Mouse (Mus musculus) 3T3-L1 (cell line): Measurements from ENCODE around the gene Asic2.

Experiments used
- DNase-seq: peaks from one replicate; pipeline ENCODE4 v3.0.0-alpha.2; 2015; ENCODE audit warnings: low read depth, low spot score

The Asic2 gene

DNA sequence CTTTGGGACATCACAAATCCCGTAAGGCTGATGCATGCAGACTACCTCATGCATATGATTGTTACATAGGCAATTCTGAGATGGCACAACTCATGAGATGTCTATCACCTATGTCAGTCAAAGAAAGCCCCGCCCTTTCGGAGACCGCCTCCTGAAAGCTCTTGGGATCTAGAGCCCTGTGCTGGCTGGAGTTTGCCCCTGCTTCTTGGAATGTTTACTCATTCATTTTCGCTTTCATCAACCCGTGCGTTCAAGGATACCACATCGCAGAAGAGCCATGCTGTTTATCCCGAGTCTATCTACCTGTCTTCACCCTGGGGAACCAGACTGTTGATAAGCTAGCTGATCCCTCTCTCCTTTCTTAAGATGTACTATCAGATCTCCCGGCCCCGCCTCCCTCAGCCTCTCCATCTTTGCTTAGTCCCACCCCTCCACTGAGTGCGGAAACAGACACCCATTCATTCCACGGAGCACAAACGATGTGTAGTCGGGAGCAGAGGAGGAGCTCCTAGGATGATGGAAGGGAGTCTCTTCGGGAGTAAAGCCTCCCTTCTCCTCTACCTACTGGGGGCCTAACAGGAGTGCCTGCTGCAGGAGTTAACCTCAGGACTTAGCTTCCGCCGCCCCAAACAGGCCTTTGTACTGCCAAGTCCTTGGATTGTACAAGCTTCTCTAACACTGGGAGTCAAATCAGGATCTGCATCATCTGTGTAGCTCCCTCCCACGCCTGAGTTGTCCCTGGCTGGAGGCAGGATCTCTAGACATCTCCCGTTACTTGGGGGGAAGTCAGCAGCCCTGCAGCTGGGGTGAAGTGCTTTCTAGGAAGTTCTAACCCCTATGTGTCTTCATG lies 356.1 kb downstream of the Asic2 start:
- peak; percentile 5 for DNase-seq

DNA sequence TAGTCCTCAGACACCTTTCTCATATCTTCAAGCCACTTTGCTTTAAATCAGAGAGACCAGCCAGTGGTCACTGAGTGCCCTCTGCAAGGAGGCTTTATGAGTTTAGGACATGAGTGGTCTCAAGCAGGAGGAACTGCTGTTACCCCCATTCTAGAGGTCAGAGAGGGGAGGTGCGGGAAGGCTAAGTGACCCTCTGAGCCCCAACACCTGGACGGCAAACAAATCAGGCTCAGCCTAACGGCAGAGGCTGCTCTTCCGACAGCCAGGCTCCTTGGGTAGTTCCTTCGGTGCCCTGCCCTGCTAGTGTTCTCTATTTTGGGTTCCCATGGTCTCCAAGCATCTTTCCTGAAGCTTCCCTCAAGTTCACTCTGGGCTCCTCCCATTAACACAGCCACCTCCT lies 357.8 kb downstream of the Asic2 start:
- DNase-seq, result no peak

DNA sequence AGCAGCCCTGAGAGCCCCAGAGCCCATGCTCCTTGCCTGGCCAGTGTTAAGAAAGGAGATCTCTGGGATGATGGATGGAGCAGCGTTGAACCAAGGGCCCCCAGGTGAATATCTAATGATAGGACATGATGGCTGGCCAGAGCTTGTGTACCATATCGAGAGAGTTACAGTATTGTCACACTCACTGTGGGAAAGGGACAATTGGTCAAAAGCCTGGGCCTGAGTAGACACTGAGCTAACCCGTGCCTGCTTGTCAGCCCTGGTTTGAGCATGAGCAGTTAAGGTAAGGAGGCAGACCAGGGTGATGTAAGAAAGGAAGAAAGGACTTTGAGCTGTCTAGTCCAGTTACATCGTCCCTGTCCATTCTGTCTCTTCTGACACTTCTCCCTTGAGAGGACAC lies 365.3 kb downstream of the Asic2 start:
- DNase-seq, result no peak

DNA sequence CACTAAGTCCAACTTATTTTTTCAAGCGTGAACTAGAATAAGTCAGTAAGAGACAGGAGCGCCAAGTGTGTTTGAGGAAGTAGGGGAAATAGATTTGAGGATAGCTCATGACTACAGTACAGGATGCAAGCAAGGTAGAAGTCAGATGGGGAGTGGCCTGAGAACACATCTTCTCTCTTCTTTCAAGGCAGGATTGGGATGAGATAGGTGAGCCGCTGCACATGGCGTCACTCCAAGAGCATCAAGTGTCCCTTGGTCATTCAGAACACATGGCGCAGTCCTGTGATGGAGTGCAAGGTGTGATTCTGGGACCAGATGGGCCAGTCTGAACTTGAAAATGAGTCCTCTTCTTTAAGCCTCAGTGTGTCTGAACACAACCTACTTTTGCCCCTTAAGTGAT lies 366.5 kb downstream of the Asic2 start:
- no peak for DNase-seq

DNA sequence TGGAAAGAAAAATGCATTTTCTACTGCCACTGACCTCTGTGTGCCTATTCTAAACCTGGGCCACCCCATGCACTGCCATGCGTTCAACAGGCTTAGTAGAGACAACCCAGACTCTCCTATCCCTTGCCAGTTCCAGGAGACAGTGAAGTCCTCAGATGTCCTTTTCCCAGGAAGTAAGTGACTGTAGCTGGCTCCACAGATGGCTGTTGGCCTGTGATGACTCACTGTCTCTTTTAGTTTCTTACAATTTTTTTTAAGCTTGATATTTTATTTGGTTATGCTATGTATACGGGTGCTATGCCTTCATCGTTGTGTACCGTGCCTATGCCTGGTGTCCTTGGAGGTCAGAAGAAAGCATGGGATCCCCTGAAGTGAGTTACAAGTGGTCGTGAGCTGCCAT lies 370.7 kb downstream of the Asic2 start:
- DNase-seq, result no peak

DNA sequence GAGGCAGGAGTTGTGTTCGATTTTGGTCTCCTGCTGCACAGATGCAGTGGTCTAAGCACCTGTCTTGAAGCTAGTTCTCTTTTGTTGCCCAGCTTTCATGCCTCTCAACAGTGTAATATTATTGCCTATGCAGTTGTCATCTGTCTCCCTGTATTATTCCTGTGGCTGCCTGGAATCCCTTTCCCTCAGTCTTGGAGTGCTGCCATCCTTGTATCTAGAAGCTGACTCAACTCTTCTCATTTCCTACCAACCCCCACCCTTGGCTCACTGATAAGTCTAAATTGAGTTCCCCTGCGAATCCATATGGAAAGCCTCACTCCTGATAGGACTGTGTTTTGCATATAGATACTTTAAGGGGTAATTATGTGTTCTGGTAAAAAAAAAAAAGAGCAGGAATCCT lies 373.0 kb downstream of the Asic2 start:
- DNase-seq, result peak; percentile 34

DNA sequence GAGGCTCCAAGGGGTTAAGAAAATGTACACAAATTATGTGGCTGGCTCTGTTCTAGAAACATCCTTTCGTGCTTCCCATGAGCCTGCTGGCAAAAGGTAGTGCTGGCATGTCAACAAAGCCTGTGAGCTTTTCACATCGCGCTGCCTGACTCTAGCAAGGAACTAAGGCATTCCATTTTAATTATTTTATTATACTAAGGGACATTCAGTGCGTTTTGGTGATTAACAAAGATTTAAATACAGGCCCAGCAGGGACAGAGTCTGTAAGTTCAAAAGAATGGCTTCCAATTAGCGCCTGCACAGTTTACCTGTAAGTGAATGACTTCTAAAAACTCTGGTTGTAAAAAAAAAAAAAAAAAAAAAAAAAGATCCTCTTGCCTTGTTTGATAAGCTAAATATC lies 375.5 kb downstream of the Asic2 start:
- no peak for DNase-seq

DNA sequence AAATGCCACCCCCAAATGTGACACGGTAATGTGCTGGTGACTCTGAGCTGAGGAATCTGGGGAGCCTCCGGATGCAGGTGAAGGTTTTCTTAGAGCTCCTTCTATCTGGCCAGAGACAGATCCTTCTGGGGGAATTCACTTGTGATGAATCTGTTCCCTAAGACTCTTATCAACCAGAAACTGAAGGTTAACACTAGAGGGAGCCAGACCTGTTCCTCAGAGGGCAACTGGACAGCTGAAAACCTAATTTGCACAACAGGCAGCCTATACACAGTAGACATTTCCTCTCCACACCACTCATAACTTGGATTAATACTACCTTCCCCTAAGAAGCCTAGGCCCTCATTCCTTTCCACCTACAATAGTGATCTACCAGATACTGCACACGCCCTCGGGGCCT lies 377.3 kb downstream of the Asic2 start:
- peak; percentile 36 for DNase-seq

DNA sequence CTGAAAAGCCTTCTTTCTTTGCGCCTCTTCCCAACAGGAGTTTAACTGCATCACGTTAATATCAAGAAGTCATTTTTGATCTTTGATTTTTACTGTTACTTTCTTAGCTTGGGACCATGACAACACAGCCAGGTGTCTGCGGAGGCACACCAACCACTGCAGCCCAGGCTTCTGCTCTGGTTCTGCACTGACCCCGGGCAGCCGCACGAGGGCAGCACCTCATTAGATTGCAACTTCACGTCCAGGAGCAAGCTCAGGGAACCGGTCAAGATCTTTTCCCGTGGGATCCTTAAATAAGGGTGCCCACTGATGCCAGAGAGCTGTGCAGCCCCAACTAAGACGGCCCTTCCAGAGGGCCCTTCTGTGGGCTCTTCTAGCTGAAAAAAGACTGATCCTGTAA lies 379.6 kb downstream of the Asic2 start:
- DNase-seq, result peak; percentile 39

DNA sequence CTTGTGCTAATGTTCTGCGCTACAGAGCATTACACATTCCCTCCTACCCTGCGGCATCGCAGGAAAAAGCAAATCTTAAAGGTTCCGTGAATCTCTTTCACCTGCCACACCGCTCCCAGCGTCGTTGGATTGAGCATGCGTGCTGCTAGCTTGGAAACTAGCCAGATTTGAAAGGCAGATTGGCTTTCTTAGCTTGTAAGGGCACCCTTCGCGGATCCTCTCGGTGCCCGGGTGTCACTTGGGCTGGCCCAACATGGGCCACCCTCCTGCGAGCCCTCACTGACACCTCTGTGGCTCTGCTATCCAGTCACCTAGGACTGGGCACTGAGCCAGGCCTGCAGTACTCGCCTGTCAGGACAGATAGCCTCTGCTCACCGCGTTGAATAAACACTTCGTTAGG lies 380.3 kb downstream of the Asic2 start:
- no peak for DNase-seq

DNA sequence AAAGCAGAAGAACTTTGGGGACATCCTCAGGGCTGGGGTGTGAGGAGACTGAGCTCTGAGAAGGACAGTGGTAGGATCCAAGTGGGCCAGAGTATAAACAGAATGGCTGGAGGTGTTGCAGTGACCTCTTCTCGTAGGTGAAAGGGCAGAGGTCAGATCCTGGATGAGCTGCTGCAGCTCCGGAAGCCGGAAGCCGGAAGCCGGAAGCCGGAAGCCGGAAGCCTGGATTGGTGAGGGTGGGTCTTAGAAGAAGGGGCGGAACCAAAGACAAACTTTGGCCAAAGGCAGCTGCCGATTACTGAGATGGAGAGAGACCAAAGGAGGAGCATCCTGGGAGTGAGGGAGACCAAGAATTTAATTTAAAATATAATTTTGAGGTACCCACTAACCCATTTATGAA lies 381.1 kb downstream of the Asic2 start:
- DNase-seq, result no peak

DNA sequence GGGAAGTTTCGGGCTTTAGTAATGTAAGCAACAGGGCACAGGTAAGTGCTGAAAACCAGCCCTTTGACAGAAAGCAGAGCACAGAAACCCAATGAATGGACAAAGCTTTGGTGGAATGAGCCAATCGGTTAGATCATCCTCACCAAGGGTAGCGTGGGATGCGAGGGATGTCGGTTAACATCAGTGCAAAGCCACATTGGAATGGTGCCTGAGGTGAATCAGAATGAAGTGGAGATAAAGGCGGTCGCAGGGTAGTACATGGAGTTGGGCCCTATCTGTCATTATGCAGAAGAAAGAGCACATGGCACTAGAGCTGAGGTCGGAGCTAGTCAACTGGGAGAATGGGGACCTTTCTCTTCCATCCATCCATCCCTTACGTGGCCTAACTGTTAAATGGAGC lies 383.8 kb downstream of the Asic2 start:
- DNase-seq, result no peak

DNA sequence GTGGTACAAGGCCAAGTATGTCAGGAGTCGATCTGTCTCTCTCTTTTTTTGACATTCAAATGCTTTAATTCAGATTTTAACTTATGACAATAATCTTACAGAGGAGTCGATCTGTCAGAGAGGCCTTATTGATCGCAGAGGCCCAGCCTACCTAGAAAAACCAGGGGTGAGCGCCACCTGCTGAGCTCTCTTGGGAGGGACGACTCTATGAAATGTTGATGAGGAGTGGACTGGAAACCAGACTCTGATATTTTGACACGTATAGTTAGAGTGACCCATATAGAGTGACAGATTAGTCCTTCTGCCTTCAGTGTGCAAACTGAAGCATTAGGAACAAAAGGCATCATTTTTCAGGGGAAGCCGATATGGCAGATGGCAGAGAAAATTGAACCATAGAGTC lies 385.1 kb downstream of the Asic2 start:
- DNase-seq, result no peak

DNA sequence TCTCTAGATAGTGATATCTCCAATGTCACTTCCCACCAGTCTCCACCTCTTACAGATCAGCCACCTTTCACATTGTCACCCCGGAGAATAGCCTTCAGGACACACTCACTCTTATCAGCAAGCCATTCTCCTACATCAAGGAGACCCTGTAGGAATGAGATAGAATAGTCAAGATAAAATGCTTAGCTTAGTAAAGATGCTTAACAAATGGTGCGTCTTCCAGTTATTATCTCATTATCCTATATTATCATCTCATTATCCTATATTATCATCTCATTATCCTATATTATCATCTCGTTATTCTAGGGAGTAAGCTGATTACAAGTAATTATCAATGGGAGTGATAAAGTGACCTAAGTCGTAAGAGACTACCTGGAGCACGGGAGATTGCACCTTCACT lies 386.1 kb downstream of the Asic2 start:
- DNase-seq, result no peak

DNA sequence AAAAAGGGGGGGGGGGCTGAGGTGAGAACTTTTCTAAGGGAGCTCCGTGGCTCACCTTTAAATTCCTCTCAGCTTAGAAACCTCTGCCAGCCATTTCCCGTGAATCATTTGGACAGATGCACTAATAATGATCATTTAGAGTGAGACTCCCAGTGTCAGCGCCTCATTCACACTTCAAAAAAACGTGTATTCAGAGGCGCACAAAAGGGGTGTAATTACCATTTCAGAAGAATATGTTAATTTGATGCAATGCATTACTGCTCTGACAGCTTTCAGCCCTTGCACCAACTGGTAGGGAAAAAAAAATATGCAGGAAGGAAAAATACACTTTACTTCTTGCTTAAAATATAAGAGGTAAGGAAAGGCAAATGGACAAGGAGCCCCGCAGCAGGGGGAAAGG lies 388.5 kb downstream of the Asic2 start:
- DNase-seq, result no peak

DNA sequence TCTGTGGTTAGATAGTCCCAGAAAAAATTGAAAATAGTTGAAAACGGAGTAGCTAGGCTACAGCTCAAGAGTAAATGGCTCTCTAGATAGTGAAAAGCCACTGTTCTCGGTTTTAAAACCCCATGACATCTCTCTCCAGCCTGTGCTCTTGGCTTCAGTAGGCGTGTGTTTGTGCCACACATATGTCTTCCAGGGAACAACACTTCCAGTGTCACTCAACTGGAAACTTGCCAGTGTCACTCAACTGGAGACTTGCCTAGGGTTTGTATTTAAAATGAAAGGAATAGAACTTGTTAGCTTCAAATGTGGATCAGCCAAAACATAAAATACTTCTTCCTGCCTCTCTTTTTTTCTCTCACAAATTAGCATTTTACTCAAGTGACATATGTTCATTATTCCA lies 397.9 kb downstream of the Asic2 start:
- DNase-seq, result no peak

DNA sequence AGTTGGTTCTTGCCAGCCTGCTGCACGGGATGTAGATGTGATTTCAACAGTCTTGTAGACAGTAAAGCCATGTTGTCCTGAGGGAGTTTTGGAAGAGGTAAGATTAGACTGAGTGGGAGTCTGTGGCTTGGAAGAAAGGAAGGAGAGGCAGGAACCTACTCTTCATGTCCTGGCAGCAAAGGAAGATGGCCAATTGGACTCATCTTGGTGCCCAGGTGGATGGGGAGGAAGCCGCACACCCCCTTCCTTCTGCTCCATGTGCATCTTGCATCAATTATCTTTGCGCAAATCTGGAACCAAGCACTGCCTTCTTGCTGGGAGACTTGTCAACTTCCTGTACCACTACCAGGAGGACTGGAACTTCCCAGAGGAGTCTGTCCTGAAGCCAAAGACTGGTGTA lies 403.4 kb downstream of the Asic2 start:
- no peak for DNase-seq

DNA sequence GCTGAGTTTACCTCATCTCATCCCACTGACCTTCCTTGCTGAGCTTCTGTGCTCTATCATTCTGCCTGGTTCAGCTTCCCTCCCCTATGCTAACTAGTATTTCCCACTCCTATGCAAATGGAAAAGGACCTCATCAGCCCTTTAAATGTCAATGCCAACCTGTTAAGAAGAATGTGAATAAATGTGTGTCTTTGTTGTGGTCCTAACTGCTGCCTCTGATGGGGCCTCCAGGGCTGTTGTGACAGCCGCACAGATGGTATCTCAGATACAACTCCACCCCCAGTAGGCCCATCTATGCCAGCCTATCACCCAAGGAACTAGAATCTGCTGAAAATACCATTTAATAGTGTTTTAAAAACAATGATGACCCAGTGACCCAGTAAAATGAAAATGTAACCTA lies 407.9 kb downstream of the Asic2 start:
- DNase-seq, result no peak

DNA sequence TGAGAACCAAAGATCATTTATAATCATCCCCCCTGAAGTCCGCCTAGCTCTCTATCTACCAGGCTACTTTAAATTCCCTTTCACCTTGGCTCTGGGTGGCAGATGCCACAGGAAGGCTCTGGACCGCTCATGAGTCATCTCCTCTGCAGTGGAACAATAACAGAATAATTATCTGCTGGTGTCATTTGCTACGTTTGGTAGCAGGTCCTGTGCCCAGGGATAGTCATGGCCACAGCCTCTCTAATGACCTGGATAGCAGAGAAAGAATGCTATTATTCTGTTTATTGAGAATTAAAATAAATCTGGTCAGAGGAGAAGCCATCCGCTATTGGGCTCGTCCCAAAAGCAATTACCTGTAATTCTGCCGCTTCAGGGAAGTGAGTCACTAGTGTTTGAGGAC lies 425.1 kb downstream of the Asic2 start:
- DNase-seq, result no peak

DNA sequence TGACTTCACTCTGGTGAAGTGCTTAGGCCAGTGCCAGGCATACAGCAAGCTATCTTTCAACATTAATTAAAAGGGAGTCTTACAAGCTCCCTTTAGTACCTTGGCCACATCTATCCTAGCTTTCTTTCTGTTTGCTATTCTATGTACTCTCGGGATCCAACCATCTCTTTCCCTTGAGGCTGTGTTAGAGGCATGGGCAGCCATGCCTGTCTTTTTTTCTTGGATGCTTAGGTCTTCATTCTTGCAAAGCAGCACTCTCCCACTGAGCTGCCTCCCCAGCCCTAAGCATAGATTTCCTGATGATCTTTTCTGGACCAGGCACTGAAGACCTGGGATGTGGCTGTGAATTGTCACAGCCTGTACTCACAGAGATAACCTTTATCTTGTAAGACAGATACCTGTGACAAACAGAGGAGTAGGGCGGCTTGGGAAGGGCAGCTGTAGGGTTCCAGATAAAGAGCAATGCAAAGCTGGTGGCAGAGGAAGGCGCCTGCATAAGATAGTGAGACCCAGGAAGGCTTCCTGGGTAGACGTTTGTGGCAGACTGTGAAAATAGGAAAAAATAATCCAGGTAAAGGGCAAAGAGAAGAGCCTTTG lies 433.0 kb downstream of the Asic2 start:
- no peak for DNase-seq

DNA sequence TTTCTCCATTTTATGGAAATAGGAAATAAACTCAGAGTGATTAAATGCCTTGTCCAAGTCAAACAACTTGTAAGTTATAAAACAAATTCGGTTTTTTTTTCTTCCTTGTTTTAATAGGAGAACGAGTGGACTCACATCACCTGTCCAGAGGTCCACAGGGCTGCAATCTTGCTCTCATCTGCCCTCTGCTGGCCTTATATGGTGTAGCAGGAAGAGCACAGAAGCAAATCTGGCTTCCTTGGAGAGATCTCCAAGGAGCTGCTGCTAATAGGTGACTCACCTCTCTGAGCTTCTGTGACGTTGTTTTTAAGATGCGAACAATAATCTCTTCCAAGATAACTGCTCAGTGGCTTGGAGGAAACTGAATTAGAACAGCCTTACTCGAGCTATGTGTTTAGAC lies 433.6 kb downstream of the Asic2 start:
- DNase-seq, result peak; percentile 78

DNA sequence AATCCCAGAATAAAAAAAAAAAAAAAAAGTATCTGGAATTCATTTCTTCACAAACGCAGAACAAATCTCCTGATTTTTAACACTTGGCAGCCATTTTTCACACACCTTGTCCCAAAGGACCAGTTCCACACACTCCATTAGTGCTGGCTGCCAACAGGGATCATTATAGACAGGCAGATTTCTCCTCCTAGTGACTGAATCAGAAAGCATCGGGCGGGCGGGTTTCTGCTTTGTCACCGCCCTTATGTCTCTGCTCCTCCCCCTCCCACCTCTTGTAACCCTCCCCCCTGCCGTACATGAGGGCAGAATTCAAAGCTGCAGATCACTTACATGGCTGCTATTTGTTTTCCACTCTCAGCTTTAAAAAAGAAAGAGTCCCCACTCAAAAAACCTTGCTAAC lies 436.4 kb downstream of the Asic2 start:
- peak; percentile 5 for DNase-seq

DNA sequence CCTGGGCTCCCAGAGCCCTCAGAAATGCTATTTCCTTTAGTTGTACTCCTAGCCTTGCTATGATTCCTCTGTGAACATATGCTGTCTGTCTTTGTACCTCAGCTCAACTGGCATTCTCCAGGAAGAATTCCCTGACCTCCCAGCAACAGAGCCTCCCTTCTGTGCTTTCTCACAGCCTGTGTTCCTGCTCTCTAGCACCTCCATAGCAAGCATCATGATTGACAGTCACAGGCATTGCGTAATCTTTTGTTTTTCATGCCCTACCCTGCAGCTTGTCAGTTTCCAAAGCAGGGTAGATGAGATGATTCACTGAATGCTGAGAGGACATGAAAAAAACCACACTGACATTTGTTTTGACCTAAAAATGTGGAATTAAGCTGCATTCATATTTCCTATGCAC lies 445.3 kb downstream of the Asic2 start:
- DNase-seq, result peak; percentile 21

DNA sequence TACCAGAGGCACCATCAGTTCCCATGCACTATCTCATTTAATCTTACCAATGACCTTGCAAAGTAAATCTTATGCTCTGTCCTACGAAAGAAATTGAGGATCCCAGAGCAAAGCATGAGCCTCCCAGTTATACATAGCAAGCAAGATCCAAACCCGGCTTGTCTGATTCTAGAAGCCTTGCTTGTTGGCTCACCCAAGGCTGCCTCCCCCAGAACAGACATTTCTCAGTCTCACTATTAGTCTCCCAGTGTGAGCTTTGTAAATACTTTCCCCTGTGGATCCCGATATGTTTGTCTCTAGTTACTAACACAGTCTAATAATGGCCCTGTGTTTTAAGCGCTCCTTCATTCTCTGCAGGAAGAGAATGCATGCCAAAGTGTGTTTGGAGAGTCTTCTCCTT lies 446.4 kb downstream of the Asic2 start:
- DNase-seq, result no peak
